Mouse (Mus musculus) cerebellum, postnatal 4 days (tissue): ENCODE data around the gene Slc51b.

Experiments
- DNase-seq, 2 experiments: peaks; one replicate each; pipeline ENCODE4 v3.0.0; 2022; ENCODE audit warnings: low spot score in 2 of 2, mixed read lengths in 1 of 2

Gene Slc51b

GRCm38 (mm10) chr9:65408871-65409295 lies 13.9 kb downstream of the Slc51b start:
- DNase-seq, result no peak

GRCm38 (mm10) chr9:65407861-65408260 lies 14.9 kb downstream of the Slc51b start:
- no peak for DNase-seq

- DNase-seq, result no peak
These were observed 15.4 kb downstream of the Slc51b start for GRCm38 (mm10) chr9:65407327-65407726.

GRCm38 (mm10) chr9:65405184-65405449 lies 17.6 kb downstream of the Slc51b start:
- DNase-seq, result no peak

- DNase-seq, result peak in 1 of 2 experiments; percentile 61
These were observed 18.2 kb downstream of the Slc51b start for GRCm38 (mm10) chr9:65404331-65405183.

- DNase-seq, result no peak
These were observed 22.8 kb downstream of the Slc51b start for GRCm38 (mm10) chr9:65399934-65400333.

- peak in 1 of 2 experiments; percentile 66 for DNase-seq
These were observed 24.5 kb downstream of the Slc51b start, which contains the start of gene Rasl12 for GRCm38 (mm10) chr9:65398279-65398678. Rasl12 (plus strand) TSS chr9:65398506.

GRCm38 (mm10) chr9:65394360-65394759 lies 28.4 kb downstream of the Slc51b start:
- no peak for DNase-seq

GRCm38 (mm10) chr9:65393606-65394005 lies 29.1 kb downstream of the Slc51b start:
- no peak for DNase-seq

- peak; percentile 41 to 63 for DNase-seq
These were observed 30.0 kb downstream of the Slc51b start for GRCm38 (mm10) chr9:65392638-65393364.

- DNase-seq, result no peak
These were observed 31.2 kb downstream of the Slc51b start, which contains the start of gene Kbtbd13 for GRCm38 (mm10) chr9:65391613-65391964. Kbtbd13 (minus strand) TSS chr9:65391652.

GRCm38 (mm10) chr9:65390752-65391612 lies 31.8 kb downstream of the Slc51b start:
- no peak for DNase-seq

- DNase-seq, result no peak
These were observed 36.2 kb downstream of the Slc51b start for GRCm38 (mm10) chr9:65386373-65387140.

- DNase-seq, result no peak
These were observed 38.5 kb downstream of the Slc51b start for GRCm38 (mm10) chr9:65384276-65384675.

- DNase-seq, result no peak
These were observed 40.0 kb downstream of the Slc51b start for GRCm38 (mm10) chr9:65382751-65383097.

GRCm38 (mm10) chr9:65382031-65382750 lies 40.6 kb downstream of the Slc51b start:
- no peak for DNase-seq

GRCm38 (mm10) chr9:65381017-65381590 lies 41.7 kb downstream of the Slc51b start:
- DNase-seq, result no peak

- no peak for DNase-seq
These were observed 47.4 kb downstream of the Slc51b start for GRCm38 (mm10) chr9:65375163-65375934.

- DNase-seq, result no peak
These were observed 48.1 kb downstream of the Slc51b start for GRCm38 (mm10) chr9:65374468-65375162.
